Mouse (Mus musculus) gastrocnemius, postnatal 10 days (tissue): ENCODE measurements around the gene Cpt1c. TPM values are rescaled to one million over a fixed set of nuclear protein-coding genes. Genes with fewer than 3 reads are reported as not detected.

Source experiments
- DNase-seq: peaks from one replicate; pipeline ENCODE4 v3.0.0; 2021; ENCODE audit warnings: mixed read lengths
- microRNA-seq, 2 experiments: library from miRNA; unstranded; fragments of <30 nt; microRNA quantifications; one replicate each; pipeline ENCODE4 v1.2.0; 2021
- total RNA-seq, 2 experiments: library from RNA; stranded (reverse); gene quantifications; 2 replicates each; pipeline ENCODE4 v1.2.3; 2021

The Cpt1c gene
- total RNA-seq, 2 experiments from 2014 or later: 4.4 to 5.7 TPM

- no peak for DNase-seq
Measured at GRCm38 (mm10) chr7:44916881-44917280, 57.8 kb downstream of the Cpt1c start.

GRCm38 (mm10) chr7:44916191-44916590, 58.5 kb downstream of the Cpt1c start:
- DNase-seq: no peak

GRCm38 (mm10) chr7:44915314-44915713, 59.3 kb downstream of the Cpt1c start:
- no peak for DNase-seq

- no peak for DNase-seq
Measured at GRCm38 (mm10) chr7:44914396-44914795, 60.3 kb downstream of the Cpt1c start.

Small RNA genes within 50 kb of the gene (microRNA-seq; reads per million reads assigned to microRNA genes)
- 0.32 to 1.0 reads per million in 2 experiments for gene Mir7054

Other genes starting within 250 kb of the Cpt1c start
- 10 to 100 TPM; 16.7 to 18.5 TPM for gene Vrk3, start 226.4 kb downstream of the Cpt1c start, total RNA-seq
- under 1 TPM in 1 of 2 experiments, not detected in 1; 0.29 TPM for gene Zfp473, start 223.8 kb downstream of the Cpt1c start, total RNA-seq
- gene Nup62, start 158.8 kb downstream of the Cpt1c start, total RNA-seq: 10 to 100 TPM; 28.0 to 35.3 TPM
- 1 to 10 TPM; 1.9 to 2.3 TPM for gene Il4i1, start 158.5 kb downstream of the Cpt1c start, total RNA-seq
- 10 to 100 TPM; 55.1 to 60.5 TPM for gene Atf5, start 158.2 kb downstream of the Cpt1c start, total RNA-seq
- gene Akt1s1, start 125.9 kb downstream of the Cpt1c start, total RNA-seq: 10 to 100 TPM; 84.2 to 86.4 TPM
- gene Tbc1d17, start 125.8 kb downstream of the Cpt1c start, total RNA-seq: 10 to 100 TPM; 41.7 to 49.0 TPM
- 10 to 100 TPM; 14.4 to 16.5 TPM for gene Pnkp, start 117.7 kb downstream of the Cpt1c start, total RNA-seq
- 100 to 1,000 TPM; 210 to 216 TPM for gene Ptov1, start 105.1 kb downstream of the Cpt1c start, total RNA-seq
- 10 to 100 TPM; 44.7 to 53.5 TPM for gene Med25, start 82.1 kb downstream of the Cpt1c start, total RNA-seq
- gene Fuz, start 78.8 kb downstream of the Cpt1c start, total RNA-seq: 10 to 100 TPM; 15.0 to 18.1 TPM
- 10 to 100 TPM; 59.0 to 65.0 TPM for gene Ap2a1, start 45.4 kb downstream of the Cpt1c start, total RNA-seq
- gene Tsks, start 31.6 kb downstream of the Cpt1c start, total RNA-seq: not detected
- gene Prmt1, start 11.7 kb upstream of the Cpt1c start, total RNA-seq: 100 to 1,000 TPM; 267 to 271 TPM
- gene Irf3, start 22.8 kb upstream of the Cpt1c start, total RNA-seq: 10 to 100 TPM; 26.5 to 35.8 TPM
- 10 to 100 TPM; 10.8 to 14.0 TPM for gene Bcl2l12, start 23.9 kb upstream of the Cpt1c start, total RNA-seq
- 10 to 100 TPM; 47.7 to 55.8 TPM for gene Scaf1, start 41.5 kb upstream of the Cpt1c start, total RNA-seq
- 10 to 100 TPM; 75.5 to 80.6 TPM for gene Rras, start 43.1 kb upstream of the Cpt1c start, total RNA-seq
- gene Prr12, start 78.0 kb upstream of the Cpt1c start, total RNA-seq: 10 to 100 TPM; 36.0 to 43.1 TPM
- 10 to 100 TPM; 35.9 to 40.5 TPM for gene Nosip, start 87.6 kb upstream of the Cpt1c start, total RNA-seq
- gene Prrg2, start 87.8 kb upstream of the Cpt1c start, total RNA-seq: 10 to 100 TPM in 1 of 2 experiments, 1 to 10 TPM in 1; 8.5 to 10.7 TPM
- gene Rcn3, start 117.4 kb upstream of the Cpt1c start, total RNA-seq: 100 to 1,000 TPM; 103 to 148 TPM
- gene Fcgrt, start 129.0 kb upstream of the Cpt1c start, total RNA-seq: 10 to 100 TPM; 70.9 to 75.2 TPM
- gene Rps11, start 149.6 kb upstream of the Cpt1c start, total RNA-seq: 100 to 1,000 TPM; 762 to 817 TPM
- gene Rpl13a, start 153.9 kb upstream of the Cpt1c start, total RNA-seq: 1,000 to 10,000 TPM; 1,164 to 1,215 TPM
- gene Gm45713, start 161.4 kb upstream of the Cpt1c start, total RNA-seq: not detected
- 1 to 10 TPM; 2.3 to 4.3 TPM for gene Flt3l, start 161.6 kb upstream of the Cpt1c start, total RNA-seq
- gene Pih1d1, start 179.5 kb upstream of the Cpt1c start, total RNA-seq: 10 to 100 TPM; 46.6 to 48.2 TPM
- 10 to 100 TPM; 23.9 to 28.6 TPM for gene Aldh16a1, start 179.7 kb upstream of the Cpt1c start, total RNA-seq
- gene Slc17a7, start 189.1 kb upstream of the Cpt1c start, total RNA-seq: 1 to 10 TPM; 4.7 to 4.9 TPM
- under 1 TPM; 0.49 to 0.63 TPM for gene Gfy, start 204.7 kb upstream of the Cpt1c start, total RNA-seq
- gene Pth2, start 206.1 kb upstream of the Cpt1c start, total RNA-seq: not detected
- 1 to 10 TPM; 2.5 to 2.8 TPM for gene Ccdc155, start 230.0 kb upstream of the Cpt1c start, total RNA-seq
- gene Dkkl1, start 237.3 kb upstream of the Cpt1c start, total RNA-seq: not detected
- gene Tead2, start 240.9 kb upstream of the Cpt1c start, total RNA-seq: 10 to 100 TPM; 15.6 to 25.9 TPM